Mouse (Mus musculus) cerebellum, adult 2 months (tissue): ENCODE measurements around the gene Clk2. TPM values are rescaled to one million over a fixed set of nuclear protein-coding genes. Genes with fewer than 3 reads are reported as not detected.

ENCODE experiments used
- DNase-seq, 2 experiments: peaks; one replicate each; pipeline ENCODE4 v3.0.0; 2021
- H3K27ac ChIP-seq: fragments of 200-500 bp; 2 replicates; pipeline ENCODE4 v1.5.1; 2012; ENCODE audit warnings: low read length, control low read depth, inconsistent platforms; ENCODE audit not compliant: insufficient read depth
- H3K27me3 ChIP-seq: fragments of 200-500 bp; 2 replicates; pipeline ENCODE4 v1.6.1; 2012; ENCODE audit warnings: inconsistent platforms, mild to moderate bottlenecking, low read length, moderate library complexity; ENCODE audit not compliant: control insufficient read depth, insufficient read depth
- H3K4me1 ChIP-seq: fragments of 200-500 bp; 2 replicates; pipeline ENCODE4 v1.6.1; 2011; ENCODE audit warnings: low read length; ENCODE audit not compliant: control insufficient read depth, insufficient read depth
- H3K4me3 ChIP-seq: fragments of 200-500 bp; replicated peaks from 2 replicates; pipeline ENCODE3; 2011; ENCODE audit warnings: mild to moderate bottlenecking, low read depth, low read length, control low read depth; ENCODE audit not compliant: insufficient read depth
- CTCF ChIP-seq: fragments of 200-500 bp; IDR thresholded peaks from 2 replicates; pipeline ENCODE4 v1.5.1; 2011; ENCODE audit warnings: low read depth, mild to moderate bottlenecking, control low read depth, low read length, moderate library complexity, borderline replicate concordance; ENCODE audit not compliant: insufficient read depth
- POLR2A ChIP-seq: fragments of 200-500 bp; IDR thresholded peaks from 2 replicates; pipeline ENCODE4 v1.6.1; 2011; ENCODE audit warnings: low read length, control low read depth, borderline replicate concordance; ENCODE audit not compliant: insufficient read depth
- WGBS: fragments of 180-500 bp; shearing (Covaris S2); methylation state at CpG from one replicate; pipeline ENCODE4 v1.1.7; 2018; 5-methylcytosine and 5-hydroxymethylcytosine counted together
- polyA plus RNA-seq: library from polyadenylated mRNA; depleted of rRNA; stranded (reverse); fragments of >200 nt; gene quantifications from 2 replicates; pipeline ENCODE4 v1.2.3, GENCODE M21; 2012

Gene Clk2
- polyA plus RNA-seq, 1 experiment: 75.5 TPM

DNA sequence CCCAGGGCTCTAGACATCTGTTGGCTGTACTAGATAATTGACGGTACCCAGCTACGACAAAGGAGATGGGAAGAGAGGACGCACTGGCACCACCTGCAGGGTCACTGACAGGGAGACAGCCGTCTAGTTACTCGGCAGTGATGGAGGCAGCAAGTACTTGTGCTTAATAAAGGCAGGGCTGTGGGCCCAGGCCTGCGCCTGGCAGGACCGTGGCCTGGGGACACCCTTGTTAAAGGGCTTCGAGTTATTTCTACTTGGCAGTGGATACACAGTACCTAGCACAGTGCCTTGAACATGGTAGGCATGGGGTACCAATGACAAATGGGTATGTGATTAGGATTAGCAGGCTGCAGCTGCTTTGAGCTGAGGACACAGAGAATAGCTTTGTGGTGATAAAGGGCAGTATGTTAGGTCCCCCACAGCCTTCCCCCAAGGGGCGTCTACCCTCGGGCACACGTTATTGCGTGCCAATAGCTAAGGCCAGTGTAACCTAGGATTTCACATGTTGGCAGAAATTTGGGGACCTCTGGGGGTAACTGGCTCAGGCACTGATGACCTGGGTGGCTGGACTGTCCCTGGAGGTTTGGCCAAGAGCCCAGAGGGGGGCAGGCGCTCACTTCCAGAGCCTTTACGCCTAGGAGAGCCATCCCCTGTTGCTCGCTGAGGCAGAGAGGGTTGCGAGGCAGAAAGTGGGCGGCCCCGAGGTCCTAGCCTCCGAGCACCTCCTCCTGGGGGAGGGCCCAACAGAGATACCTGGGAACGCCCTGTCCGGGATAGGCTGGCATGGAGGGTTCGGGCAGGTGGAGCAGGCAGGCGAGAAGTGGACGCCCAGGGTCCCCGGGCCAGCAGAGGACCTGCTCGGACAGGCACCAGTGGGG, 17.3 kb upstream of the Clk2 start:
- TF ChIP-seq POLR2A: no peak
- TF ChIP-seq CTCF: no peak
- Histone ChIP-seq H3K27me3 (no peaks in the 10 kb centered on the region), H3K4me1 (no peaks in the 10 kb centered on the region), H3K4me3 (no peak overlapping the region), H3K27ac (no peak overlapping the region)
- DNase-seq: peak in 1 of 2 experiments; percentile 26
- 34% methylated on average over 26 of the region's 26 CpGs for WGBS

DNA sequence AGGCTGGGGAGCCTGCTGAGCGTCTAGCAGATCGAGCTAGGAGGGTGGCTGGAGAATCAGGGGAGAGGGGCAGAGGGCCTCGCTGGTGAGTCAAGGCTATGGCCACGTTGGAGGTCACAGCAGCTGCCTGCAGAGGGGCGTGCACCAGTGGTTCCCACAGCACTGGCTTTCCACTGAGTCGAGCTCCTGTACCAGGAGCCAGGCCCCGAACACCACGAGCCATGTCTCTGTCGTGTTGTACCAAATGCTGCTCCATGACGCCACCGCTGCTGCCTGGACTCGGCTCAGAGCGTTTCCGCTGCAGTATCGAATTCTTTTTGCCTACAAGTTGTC, 16.6 kb upstream of the Clk2 start:
- 26% methylated on average over 15 of the region's 15 CpGs for WGBS

DNA sequence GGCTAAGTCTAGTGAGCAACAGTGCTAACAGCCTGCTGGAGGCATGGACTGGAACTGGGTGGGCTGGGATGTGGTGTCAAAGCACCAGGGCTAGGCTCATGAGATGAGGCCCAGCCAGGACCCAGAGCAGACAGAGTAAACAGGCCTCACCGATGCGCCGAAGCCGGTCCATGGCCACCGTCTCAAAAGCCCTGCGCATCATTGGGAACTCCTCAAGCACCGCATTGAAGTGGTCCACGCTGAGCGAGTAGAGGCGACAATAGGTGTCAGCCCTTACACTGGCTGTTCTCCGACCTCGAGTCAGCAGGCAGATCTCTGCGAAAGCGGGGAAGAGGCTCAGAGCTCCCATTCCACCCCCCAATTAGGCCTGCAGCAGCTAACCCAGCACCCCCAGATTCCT, 16.0 kb upstream of the Clk2 start:
- H3K27me3 ChIP-seq: no peaks in the 10 kb centered on the region
- H3K4me1 ChIP-seq: no peaks in the 10 kb centered on the region
- H3K27ac ChIP-seq: no peak overlapping the region
- H3K4me3 ChIP-seq: no peak overlapping the region
- TF ChIP-seq CTCF: no peak
- no peak for TF ChIP-seq POLR2A
- no peak for DNase-seq
- WGBS: 81% methylated on average over 14 of the region's 14 CpGs

More for the DNA sequence above, 16.6 kb upstream of the Clk2 start:
- no peak overlapping the region for H3K27ac ChIP-seq
- no peaks in the 10 kb centered on the region for H3K27me3 ChIP-seq
- H3K4me1 ChIP-seq: no peaks in the 10 kb centered on the region
- TF ChIP-seq CTCF (no peak), POLR2A (no peak)
- DNase-seq: no peak
- H3K4me3 ChIP-seq: no peak overlapping the region

GRCm38 (mm10) chr3:89152084-89152835, 12.3 kb upstream of the Clk2 start:
- no peak overlapping the region for H3K27ac ChIP-seq
- WGBS: 68% methylated on average over 17 of the region's 17 CpGs
- DNase-seq: no peak
- H3K4me3 ChIP-seq: no peak overlapping the region
- H3K4me1 ChIP-seq: no peaks in the 10 kb centered on the region
- TF ChIP-seq POLR2A (no peak), CTCF (no peak)
- H3K27me3 ChIP-seq: no peaks in the 10 kb centered on the region

DNA sequence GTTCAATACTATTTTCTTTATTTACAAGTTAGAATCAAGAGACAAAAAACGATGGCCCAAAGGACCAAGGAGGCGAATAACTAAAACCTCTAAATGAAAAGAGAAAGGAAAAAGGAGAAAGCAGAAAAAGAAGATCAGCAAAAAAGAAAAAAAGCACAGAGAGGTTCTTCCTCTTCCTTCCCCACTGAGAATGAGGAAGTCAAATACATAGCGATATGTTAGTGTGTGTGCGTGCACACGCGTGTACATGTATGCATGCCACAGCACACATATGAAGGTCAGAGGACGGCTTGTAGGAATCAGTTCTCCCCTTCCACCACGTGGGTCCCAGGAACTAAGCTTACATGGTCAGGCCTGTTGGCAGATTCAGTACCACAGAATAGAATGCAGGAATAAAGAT, 7.6 kb upstream of the Clk2 start:
- 90% methylated on average over 8 of the region's 8 CpGs for WGBS
- DNase-seq: no peak

GRCm38 (mm10) chr3:89158651-89159050, 5.9 kb upstream of the Clk2 start:
- Histone ChIP-seq H3K4me1 (peaks cover 6% of the 10 kb centered on the region; the same call in 1 of the 2 replicates), H3K4me3 (peak overlapping the region; percentile 65), H3K27me3 (no peaks in the 10 kb centered on the region), H3K27ac (no peak overlapping the region)
- no peak for TF ChIP-seq CTCF
- 36% methylated on average over 7 of the region's 7 CpGs for WGBS
- no peak for DNase-seq

More for the DNA sequence above, 7.6 kb upstream of the Clk2 start:
- H3K4me3 ChIP-seq: no peak overlapping the region
- TF ChIP-seq POLR2A: no peak
- TF ChIP-seq CTCF: no peak
- no peaks in the 10 kb centered on the region for H3K27me3 ChIP-seq
- H3K4me1 ChIP-seq: peaks cover 5% of the 10 kb centered on the region; the same call in 1 of the 2 replicates
- no peak overlapping the region for H3K27ac ChIP-seq

- peaks cover 8% of the 10 kb centered on the region; the same call in 1 of the 2 replicates for H3K4me1 ChIP-seq
- TF ChIP-seq POLR2A (no peak), CTCF (no peak)
- H3K27ac ChIP-seq: no peak overlapping the region
- DNase-seq: no peak
- WGBS: 6% methylated on average over 13 of the region's 13 CpGs
- peak overlapping the region; percentile 65 for H3K4me3 ChIP-seq
- H3K27me3 ChIP-seq: no peaks in the 10 kb centered on the region
Observed at GRCm38 (mm10) chr3:89159211-89159610, 5.4 kb upstream of the Clk2 start.
